Mouse (Mus musculus) forebrain, embryonic 10.5 days (tissue): ENCODE measurements around the gene Osbpl11. TPM values are rescaled to one million over a fixed set of nuclear protein-coding genes. Genes with fewer than 3 reads are reported as not detected.

Experiments
- DNase-seq: peaks from one replicate; pipeline ENCODE4 v3.0.0-alpha.2; 2017; ENCODE audit warnings: low spot score; ENCODE audit errors: extremely low spot score
- H3K27ac ChIP-seq: fragments of 300-500 bp; sonication (generic); 2 replicates; pipeline ENCODE4 v1.5.1; 2016; ENCODE audit warnings: mild to moderate bottlenecking
- H3K27me3 ChIP-seq: fragments of 300-500 bp; sonication (generic); 2 replicates; pipeline ENCODE4 v1.6.1; 2016; ENCODE audit warnings: mild to moderate bottlenecking; ENCODE audit not compliant: poor library complexity, severe bottlenecking
- H3K36me3 ChIP-seq: fragments of 300-500 bp; sonication (generic); replicated peaks from 2 replicates; pipeline ENCODE4 v1.6.1; 2016; ENCODE audit warnings: mild to moderate bottlenecking, moderate library complexity
- H3K4me1 ChIP-seq: fragments of 300-500 bp; sonication (generic); 2 replicates; pipeline ENCODE4 v1.6.1; 2016
- H3K4me3 ChIP-seq: fragments of 300-500 bp; sonication (generic); 2 replicates; pipeline ENCODE4 v1.5.1; 2016; ENCODE audit warnings: mild to moderate bottlenecking, moderate library complexity
- H3K9me3 ChIP-seq: fragments of 300-500 bp; sonication (generic); 2 replicates; pipeline ENCODE4 v1.6.1; 2016; ENCODE audit warnings: mild to moderate bottlenecking, moderate library complexity
- WGBS: fragments of 180-500 bp; shearing (Covaris S2); methylation state at CpG from one replicate; pipeline ENCODE4 v1.1.7; 2016; 5-methylcytosine and 5-hydroxymethylcytosine counted together
- polyA plus RNA-seq: library from polyadenylated mRNA; unstranded; fragments of >200 nt; fragmentation: Nextera tagmentation; extraction: Ambion mirVana; gene quantifications from 2 replicates; pipeline ENCODE4 v1.2.1, GENCODE M21; 2016

Osbpl11 gene
- polyA plus RNA-seq, 1 experiment from 2014 or later: 17.7 TPM

DNA sequence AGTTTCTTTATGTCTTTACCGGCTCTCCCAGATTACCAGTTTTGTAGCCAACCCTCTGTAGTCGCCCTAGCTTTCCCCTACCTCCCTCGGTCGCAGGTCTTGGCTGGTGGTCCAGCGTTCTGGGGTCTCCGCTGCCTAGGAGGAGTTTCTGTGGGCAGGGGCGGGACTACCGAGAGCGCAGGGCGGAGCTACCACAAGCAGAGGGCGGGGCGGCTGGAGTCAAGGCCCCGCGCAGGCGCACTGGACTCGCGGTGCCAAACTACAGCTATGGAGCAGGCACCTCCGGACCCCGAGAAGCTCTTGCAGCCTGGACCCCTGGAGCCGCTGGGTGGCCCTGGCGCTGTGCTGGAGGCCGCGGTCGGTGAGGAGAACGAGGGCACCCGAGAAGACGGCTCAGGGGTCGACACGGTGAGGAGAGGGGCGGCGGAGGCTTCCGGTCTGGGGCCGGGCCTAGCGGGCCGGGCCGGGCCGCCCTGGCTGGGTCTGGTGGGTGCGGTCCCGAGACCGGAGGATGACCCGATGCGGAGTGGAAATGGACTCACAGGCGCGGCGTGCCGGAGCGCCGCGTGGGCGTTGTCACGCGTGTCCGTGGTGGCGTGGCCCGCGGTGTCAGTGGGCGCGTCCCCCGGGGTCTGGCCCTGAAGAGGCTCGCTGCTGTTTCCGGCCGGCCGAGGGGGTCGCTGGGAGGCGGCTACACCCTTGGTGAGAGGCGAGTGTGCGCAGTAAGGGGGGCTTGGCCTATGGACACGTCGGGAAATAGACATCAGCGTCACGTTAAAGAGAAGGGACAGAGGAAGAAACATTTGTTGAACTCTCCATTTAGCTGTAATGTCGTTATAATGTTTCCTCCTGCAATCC lies 66.6 kb downstream of the Osbpl11 start, which contains the start of gene Snx4:
Gene Snx4, plus strand, starts transcription at position 249 of the 858 bp plus-strand sequence.
- no peaks in the 10 kb centered on the region for H3K9me3 ChIP-seq
- peaks cover 20% of the 10 kb centered on the region for H3K4me1 ChIP-seq
- peak within 1 kb of the TSS; percentile 92 for H3K27ac ChIP-seq
- H3K36me3 ChIP-seq: peaks cover 15% of the 10 kb centered on the region
- peak; percentile 96 for DNase-seq
- peak within 1 kb of the TSS; percentile 99 for H3K4me3 ChIP-seq
- WGBS: under 1% methylated on average over 72 of the region's 72 CpGs
- H3K27me3 ChIP-seq: no peaks in the 10 kb centered on the region

DNA sequence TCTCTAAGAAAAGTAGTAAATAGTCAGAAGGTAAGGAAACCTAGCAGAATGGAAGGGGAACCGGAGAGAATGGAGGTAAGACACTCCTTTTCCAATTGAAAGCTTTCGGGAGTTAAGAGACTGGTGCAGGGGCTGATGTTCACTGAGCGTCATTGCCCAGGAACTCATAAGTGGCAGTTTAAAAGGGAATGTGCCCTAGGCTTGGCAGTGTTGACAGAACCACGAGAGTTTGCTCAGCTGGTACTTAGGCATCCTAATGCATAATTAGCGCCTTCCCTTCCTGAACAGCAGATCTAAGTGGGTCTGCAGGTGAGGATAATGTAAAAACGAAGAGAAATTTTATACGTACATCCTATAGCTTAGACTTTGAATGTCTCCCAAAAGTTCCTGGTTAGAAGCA lies 70.7 kb downstream of the Osbpl11 start:
- no peak overlapping the region for H3K27ac ChIP-seq
- DNase-seq: no peak
- H3K36me3 ChIP-seq: peaks cover 11% of the 10 kb centered on the region
- peaks cover 17% of the 10 kb centered on the region for H3K4me1 ChIP-seq
- 92% methylated on average over 7 of the region's 7 CpGs for WGBS
- H3K27me3 ChIP-seq: no peaks in the 10 kb centered on the region
- H3K9me3 ChIP-seq: no peaks in the 10 kb centered on the region
- H3K4me3 ChIP-seq: no peak overlapping the region

DNA sequence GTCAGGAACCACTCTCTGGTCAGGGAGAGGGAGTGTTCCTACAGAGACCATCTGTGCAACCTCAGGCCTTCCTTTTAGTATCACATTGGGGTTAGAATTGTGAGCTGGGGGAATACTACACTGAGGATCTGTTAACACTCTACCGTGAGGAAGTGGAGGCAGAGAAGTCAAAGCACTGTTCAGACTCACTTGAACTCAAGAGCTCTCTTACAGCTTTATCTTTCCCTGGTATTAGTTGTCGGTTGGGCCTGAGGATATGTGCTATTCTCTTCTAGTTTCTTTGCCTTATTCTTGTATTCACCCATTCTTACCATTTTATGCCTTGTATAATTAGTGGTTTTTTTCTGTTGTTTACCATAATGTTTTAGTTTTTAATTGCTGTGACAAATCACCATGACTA lies 73.7 kb downstream of the Osbpl11 start:
- peaks cover 10% of the 10 kb centered on the region for H3K36me3 ChIP-seq
- no peak overlapping the region for H3K27ac ChIP-seq
- no peak for DNase-seq
- no peaks in the 10 kb centered on the region for H3K4me1 ChIP-seq
- no peak overlapping the region for H3K4me3 ChIP-seq
- WGBS: 93% methylated on average over 2 of the region's 2 CpGs
- no peaks in the 10 kb centered on the region for H3K9me3 ChIP-seq
- H3K27me3 ChIP-seq: no peaks in the 10 kb centered on the region

DNA sequence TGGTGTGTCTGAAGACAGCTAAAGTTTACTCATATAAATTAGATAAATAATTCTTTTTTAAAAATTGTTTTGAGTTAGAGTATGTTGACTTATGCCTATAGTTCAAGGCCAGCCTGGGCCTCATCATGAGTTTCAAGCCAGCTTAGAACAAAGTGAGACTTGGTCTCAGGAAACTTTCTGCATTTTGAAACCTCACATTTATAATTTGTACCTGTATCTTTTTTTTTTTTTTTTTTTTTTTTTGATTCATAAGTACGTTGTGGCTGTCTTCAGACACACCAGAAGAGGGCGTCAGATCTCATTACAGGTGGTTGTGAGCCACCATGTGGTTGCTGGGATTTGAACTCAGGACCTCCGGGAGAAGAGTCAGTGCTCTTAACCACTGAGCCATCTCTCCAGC lies 75.0 kb downstream of the Osbpl11 start:
- Histone ChIP-seq H3K27me3 (no peaks in the 10 kb centered on the region), H3K4me1 (no peaks in the 10 kb centered on the region), H3K4me3 (no peak overlapping the region), H3K27ac (no peak overlapping the region), H3K9me3 (no peaks in the 10 kb centered on the region), H3K36me3 (peaks cover 23% of the 10 kb centered on the region)
- no peak for DNase-seq
- 88% methylated on average over 3 of the region's 3 CpGs for WGBS

DNA sequence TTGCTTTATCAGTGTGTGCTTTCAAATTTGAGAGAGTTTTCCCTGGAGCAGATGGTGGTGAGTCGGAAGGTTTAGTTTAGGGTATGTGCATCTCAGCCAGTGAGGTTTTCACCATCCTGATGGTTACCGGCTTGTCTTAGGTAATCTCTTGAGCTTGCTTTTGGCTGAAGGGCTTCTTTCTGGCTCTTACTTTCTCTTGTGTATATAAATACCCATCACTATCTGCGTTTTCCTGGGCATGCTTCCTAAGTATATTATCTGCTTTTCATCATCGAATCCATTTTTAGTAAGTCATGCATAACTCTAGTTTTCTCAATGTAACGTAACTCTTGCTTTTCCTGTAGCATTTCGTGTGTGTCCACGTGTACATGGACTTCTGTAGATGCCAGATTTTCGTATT lies 76.0 kb downstream of the Osbpl11 start:
- no peak for DNase-seq
- Histone ChIP-seq H3K4me3 (no peak overlapping the region), H3K27me3 (no peaks in the 10 kb centered on the region), H3K36me3 (peaks cover 33% of the 10 kb centered on the region), H3K4me1 (no peaks in the 10 kb centered on the region), H3K9me3 (no peaks in the 10 kb centered on the region), H3K27ac (no peak overlapping the region)
- WGBS: 88% methylated on average over 8 of the region's 8 CpGs

DNA sequence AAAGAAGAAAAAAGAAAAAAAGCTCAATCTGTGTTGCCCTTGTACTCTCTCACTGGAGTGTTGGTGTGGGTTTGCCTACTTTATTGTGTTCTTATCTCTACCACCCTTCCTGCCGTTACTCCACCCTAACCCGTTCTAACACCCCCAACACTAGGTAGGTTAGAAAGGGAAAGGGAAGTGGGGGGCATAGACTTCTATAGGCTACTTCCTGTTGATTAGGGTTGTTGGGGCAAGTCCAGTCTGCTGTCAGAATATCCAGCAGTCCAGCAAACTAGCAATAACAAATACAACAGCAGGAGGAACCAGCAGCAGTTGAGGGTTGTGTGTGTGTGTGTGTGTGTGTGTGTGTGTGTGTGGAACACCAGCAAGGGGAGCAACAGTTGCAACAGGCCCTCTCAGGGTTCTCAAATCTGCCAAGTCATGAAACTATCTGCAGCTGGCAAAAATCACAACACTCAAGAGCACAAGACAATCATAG lies 76.8 kb downstream of the Osbpl11 start:
- no peak overlapping the region for H3K27ac ChIP-seq
- peaks cover 41% of the 10 kb centered on the region for H3K36me3 ChIP-seq
- H3K27me3 ChIP-seq: no peaks in the 10 kb centered on the region
- H3K9me3 ChIP-seq: no peaks in the 10 kb centered on the region
- DNase-seq: no peak
- WGBS: 87% methylated on average over 2 of the region's 2 CpGs
- H3K4me1 ChIP-seq: no peaks in the 10 kb centered on the region
- H3K4me3 ChIP-seq: no peak overlapping the region

DNA sequence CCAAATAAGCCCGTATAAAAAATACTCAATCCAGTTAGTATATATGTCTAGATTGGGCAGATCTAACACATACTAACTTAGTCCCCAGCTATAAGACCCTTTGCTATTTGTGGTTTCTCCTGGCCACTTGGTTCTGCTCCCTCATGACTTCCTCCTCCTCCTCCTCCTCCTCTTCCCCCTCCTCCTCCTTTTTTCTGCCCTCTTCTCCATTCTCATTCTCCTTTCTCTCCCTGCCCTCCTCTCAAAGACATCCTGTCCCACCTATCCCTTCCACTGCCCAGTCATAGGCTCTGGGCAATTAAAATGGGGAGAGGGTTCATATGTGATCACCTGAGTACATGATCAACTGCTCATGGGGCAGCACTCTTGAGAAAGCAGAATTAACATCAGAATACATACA lies 77.2 kb downstream of the Osbpl11 start:
- Histone ChIP-seq H3K27ac (no peak overlapping the region), H3K27me3 (no peaks in the 10 kb centered on the region), H3K4me3 (no peak overlapping the region), H3K9me3 (no peaks in the 10 kb centered on the region), H3K36me3 (peaks cover 45% of the 10 kb centered on the region), H3K4me1 (no peaks in the 10 kb centered on the region)
- no peak for DNase-seq
- 88% methylated on average over 1 of the region's 1 CpGs for WGBS

DNA sequence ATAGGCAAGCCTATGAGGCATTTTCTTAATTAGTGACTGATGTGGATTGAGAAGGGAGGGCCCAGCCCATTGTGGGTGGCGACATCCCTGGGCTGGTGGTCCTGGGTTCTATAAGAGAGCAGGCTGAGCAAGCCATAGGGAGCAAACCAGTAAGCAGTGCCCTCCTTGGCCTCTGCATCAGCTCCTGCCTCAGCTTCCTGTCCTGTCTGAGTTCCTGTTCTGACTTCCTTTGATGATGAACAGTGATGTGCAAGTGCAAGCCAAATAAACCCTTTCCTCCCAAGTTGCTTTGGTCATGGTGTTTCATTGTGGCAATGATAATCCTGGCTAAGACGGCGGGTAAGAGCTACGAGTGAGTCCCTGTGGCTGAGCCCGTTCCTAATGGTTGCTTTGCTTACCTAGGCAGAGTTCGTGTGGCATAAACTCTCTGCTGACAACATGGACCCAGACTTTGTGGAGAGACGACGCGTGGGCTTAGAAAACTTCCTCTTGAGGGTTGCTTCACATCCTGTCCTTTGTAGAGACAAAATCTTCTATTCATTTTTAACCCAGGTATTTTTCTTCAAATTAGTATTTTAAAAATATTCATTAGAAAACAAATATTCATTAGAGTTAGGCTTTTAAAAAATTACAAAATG lies 82.9 kb downstream of the Osbpl11 start:
- Histone ChIP-seq H3K27me3 (no peaks in the 10 kb centered on the region), H3K27ac (no peak overlapping the region), H3K4me1 (no peaks in the 10 kb centered on the region), H3K36me3 (peaks cover 89% of the 10 kb centered on the region), H3K4me3 (no peak overlapping the region), H3K9me3 (no peaks in the 10 kb centered on the region)
- 94% methylated on average over 9 of the region's 9 CpGs for WGBS
- DNase-seq: no peak

DNA sequence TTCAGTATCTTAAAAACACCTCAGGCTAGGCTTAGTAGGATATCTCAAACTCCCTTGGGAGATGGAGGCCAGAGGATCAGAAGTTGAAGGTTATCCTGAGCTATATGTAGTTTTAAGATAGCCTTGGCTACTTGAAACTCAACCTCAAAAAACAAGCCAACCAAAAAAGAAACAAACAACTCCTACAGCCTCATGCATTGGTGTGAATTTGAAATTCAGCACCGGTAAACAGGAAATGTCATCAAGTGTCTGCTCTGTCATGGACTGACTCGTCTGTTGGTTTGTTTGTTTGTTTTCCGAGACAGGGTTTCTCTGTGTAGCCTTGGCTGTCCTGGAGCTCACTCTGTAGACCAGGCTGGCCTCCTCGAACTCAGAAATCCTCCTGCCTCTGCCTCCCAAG lies 87.0 kb downstream of the Osbpl11 start:
- H3K4me1 ChIP-seq: no peaks in the 10 kb centered on the region
- no peak for DNase-seq
- no peaks in the 10 kb centered on the region for H3K27me3 ChIP-seq
- WGBS: 96% methylated on average over 4 of the region's 4 CpGs
- no peak overlapping the region for H3K4me3 ChIP-seq
- peaks cover 84% of the 10 kb centered on the region for H3K36me3 ChIP-seq
- H3K27ac ChIP-seq: no peak overlapping the region
- H3K9me3 ChIP-seq: no peaks in the 10 kb centered on the region

DNA sequence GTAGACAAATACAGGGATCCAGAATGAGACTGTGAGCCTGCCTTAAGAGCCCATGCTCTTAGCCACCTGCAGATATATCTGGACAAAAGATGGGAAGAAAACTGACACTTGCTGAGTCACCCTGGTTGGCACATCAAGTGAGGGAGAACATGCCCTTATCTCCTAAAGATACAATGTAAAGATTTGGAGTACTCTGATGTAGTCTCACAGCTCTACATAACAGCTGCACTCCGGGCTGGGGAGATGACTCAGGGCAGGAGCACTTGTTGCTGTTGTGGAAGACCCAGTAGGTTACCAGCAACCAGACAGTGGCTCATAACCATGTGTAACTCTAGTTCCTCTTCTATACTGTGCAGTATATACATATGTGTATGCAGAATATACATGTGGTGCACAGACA lies 98.2 kb downstream of the Osbpl11 start:
- Histone ChIP-seq H3K9me3 (no peaks in the 10 kb centered on the region), H3K36me3 (peaks cover 79% of the 10 kb centered on the region), H3K27me3 (no peaks in the 10 kb centered on the region), H3K4me3 (no peak overlapping the region), H3K27ac (no peak overlapping the region), H3K4me1 (no peaks in the 10 kb centered on the region)
- WGBS: 88% methylated on average over 1 of the region's 1 CpGs
- DNase-seq: no peak

DNA sequence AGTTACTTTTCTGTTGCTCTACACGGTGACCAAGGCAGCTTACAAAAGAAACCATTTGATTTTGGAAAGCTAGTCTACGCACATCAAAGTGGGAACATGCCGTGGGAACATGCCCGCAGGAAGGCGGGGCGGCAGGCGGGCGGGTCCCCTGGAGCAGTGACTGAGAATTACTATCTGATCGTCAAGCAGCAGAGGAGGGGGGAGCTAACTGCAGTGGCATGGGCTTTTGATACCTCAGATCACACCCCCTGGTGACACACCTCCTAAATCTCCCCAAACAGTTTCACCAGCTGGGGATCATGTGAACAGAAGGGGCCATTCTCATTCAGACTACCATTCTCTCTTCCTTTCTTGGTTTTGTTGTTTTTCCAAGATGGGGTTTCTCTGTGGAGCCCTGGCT lies 103.7 kb downstream of the Osbpl11 start:
- Histone ChIP-seq H3K27ac (no peak overlapping the region), H3K27me3 (no peaks in the 10 kb centered on the region), H3K4me3 (no peak overlapping the region), H3K9me3 (peaks cover 12% of the 10 kb centered on the region), H3K36me3 (peaks cover 91% of the 10 kb centered on the region), H3K4me1 (no peaks in the 10 kb centered on the region)
- WGBS: 91% methylated on average over 9 of the region's 9 CpGs
- no peak for DNase-seq

DNA sequence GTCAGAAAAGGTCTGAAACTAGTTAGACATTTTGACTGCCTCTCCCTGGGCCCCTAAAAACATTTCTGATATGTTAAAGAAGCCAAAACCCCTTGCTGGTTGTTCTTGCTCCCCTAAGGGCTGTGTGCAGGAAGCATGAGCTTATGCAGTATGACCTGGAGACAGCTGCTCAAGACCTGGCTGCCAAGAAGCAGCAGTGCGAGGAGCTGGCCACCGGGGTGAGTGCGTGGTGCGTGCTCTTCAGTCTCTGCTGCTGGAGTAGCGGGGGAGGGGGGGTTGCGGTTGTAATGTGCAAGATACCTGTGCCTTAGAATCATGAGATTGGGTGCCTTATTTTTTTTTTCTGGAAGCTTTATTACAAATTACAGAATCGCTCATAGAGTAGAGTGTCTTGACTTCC lies 105.1 kb downstream of the Osbpl11 start:
- no peak for DNase-seq
- no peaks in the 10 kb centered on the region for H3K4me1 ChIP-seq
- no peaks in the 10 kb centered on the region for H3K27me3 ChIP-seq
- no peak overlapping the region for H3K27ac ChIP-seq
- WGBS: 92% methylated on average over 7 of the region's 7 CpGs
- no peak overlapping the region for H3K4me3 ChIP-seq
- peaks cover 97% of the 10 kb centered on the region for H3K36me3 ChIP-seq
- H3K9me3 ChIP-seq: peaks cover 12% of the 10 kb centered on the region

DNA sequence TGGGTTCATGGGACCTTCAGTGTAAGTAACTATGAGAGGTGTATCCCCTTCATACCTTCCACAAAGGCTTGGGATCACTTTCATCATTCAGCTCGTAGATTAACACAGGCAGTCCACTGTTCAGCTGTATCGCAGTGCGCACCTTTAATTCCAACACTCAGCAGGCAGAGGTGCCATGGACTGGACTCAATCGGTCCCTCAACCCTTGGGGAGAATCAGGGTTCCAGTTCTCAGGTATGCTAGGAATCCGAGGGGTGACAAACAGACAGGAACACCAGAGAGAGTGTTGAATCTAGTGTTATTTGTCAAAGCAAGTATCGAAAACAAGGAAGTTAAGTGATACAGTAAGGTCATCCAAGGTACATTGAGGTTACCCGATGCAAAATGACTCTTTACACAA lies 107.4 kb downstream of the Osbpl11 start:
- Histone ChIP-seq H3K36me3 (peaks cover 100% of the 10 kb centered on the region), H3K27me3 (no peaks in the 10 kb centered on the region), H3K4me1 (no peaks in the 10 kb centered on the region), H3K4me3 (no peak overlapping the region), H3K27ac (no peak overlapping the region), H3K9me3 (peaks cover 12% of the 10 kb centered on the region)
- no peak for DNase-seq
- 95% methylated on average over 7 of the region's 7 CpGs for WGBS
